Mouse (Mus musculus): ENCODE measurements around the gene Morc3. TPM values are rescaled to one million over a fixed set of nuclear protein-coding genes. Genes with fewer than 3 reads are reported as not detected.

Morc3 gene
- polyA plus RNA-seq, 1 experiment, result 25.1 TPM

DNA sequence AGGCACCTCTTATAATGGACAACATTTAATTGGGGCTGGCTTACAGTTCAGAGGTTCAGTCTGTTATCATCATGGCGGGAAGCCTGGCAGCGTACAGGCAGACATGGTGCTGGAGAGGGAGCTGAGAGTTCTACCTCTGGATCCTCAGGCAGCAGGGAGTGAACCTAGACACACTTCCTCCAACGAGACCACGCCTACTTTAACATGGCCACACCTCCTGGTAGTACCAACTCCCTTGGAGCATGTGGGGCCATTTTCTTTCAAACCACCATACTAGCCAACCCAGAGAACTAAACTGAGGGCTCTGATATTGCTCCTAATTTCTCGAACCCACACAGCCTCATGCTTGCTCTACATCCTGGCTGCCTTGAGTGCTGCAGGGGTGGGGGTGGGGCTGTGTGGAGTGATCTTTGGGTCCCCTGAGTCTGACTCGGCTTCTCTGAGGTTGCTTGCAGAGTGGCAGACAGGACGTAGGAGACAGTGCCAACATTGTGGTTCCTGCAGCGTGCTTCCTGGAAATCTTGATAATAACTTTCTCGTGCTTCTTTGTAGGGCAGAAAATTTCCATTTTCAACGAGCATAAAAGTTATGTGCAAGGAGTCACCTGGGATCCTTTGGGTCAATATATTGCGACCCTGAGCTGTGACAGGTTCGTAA is 59.2 kb downstream of the Morc3 start:
- no peak overlapping the region for H3K4me3 ChIP-seq (replicated peaks; ENCODE audit: insufficient read depth, low read depth, low read length)
- 86% methylated on average over 12 of the region's 12 CpGs for WGBS
- no peak overlapping the region for H3K27ac ChIP-seq (ENCODE audit: insufficient read depth, low read length)

DNA sequence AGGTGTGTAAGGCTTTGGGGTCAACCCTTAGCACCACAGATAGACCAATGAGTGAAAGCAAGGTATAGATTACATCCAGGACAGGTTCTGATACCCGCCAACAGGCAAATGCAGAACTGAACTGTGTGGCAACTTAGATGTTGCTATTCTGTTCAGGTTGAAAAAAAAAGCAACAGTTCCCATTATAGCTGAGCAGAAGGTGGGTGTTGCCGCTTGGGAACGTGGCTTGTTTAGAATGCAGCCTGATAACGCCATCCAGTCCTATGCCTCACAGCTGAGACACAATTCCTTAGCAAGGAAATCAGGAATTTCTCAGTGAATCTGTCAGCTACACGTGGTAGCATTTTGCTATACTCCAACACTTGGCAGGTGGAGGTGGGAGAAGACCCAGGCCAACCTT is 61.4 kb downstream of the Morc3 start:
- WGBS, result 94% methylated on average over 5 of the region's 5 CpGs
- DNase-seq, result no peak
- no peaks in the 10 kb centered on the region for H3K27me3 ChIP-seq (ENCODE audit: control insufficient read depth, insufficient read depth, low read length)
- H3K4me1 ChIP-seq (ENCODE audit: control insufficient read depth, insufficient read depth, low read length), result no peaks in the 10 kb centered on the region
- TF ChIP-seq POLR2A (IDR thresholded peaks at IDR 0.05; ENCODE audit: borderline replicate concordance, insufficient read depth, low read length) (no peak), CTCF (IDR thresholded peaks at IDR 0.05; ENCODE audit: borderline replicate concordance, insufficient read depth, low read depth, low read length) (no peak)
- no peak overlapping the region for H3K27ac ChIP-seq (ENCODE audit: insufficient read depth, low read length)
- H3K4me3 ChIP-seq (replicated peaks; ENCODE audit: insufficient read depth, low read depth, low read length), result no peak overlapping the region

More for the DNA sequence above, 59.2 kb downstream of the Morc3 start:
- DNase-seq, result no peak
- no peaks in the 10 kb centered on the region for H3K4me1 ChIP-seq (ENCODE audit: control insufficient read depth, insufficient read depth, low read length)
- H3K27me3 ChIP-seq (ENCODE audit: control insufficient read depth, insufficient read depth, low read length), result no peaks in the 10 kb centered on the region
- TF ChIP-seq POLR2A (IDR thresholded peaks at IDR 0.05; ENCODE audit: borderline replicate concordance, insufficient read depth, low read length) (no peak), CTCF (IDR thresholded peaks at IDR 0.05; ENCODE audit: borderline replicate concordance, insufficient read depth, low read depth, low read length) (no peak)

DNA sequence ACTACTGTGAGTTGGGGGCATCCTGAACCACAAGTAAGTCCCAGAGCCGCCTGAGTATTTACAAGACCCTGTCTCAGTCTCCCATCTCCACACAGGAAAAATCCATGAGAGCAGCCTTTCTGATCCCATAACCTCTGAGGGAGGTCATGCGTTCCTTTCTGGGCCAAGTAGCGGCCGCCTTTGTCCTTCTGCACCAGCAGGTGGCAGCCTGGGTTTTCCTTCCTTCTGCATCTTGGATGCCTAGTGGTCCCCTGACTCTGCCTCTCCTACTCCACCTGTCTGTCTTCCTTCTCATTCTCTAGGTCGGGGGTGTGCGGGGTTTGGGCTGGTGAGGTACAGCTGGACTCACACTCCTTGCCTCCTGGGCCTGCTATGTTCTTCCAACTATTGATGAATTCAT is 71.1 kb downstream of the Morc3 start:
- Histone ChIP-seq H3K27ac (ENCODE audit: insufficient read depth, low read length) (no peak overlapping the region), H3K4me1 (ENCODE audit: control insufficient read depth, insufficient read depth, low read length) (no peaks in the 10 kb centered on the region), H3K4me3 (replicated peaks; ENCODE audit: insufficient read depth, low read depth, low read length) (no peak overlapping the region), H3K27me3 (ENCODE audit: control insufficient read depth, insufficient read depth, low read length) (no peaks in the 10 kb centered on the region)
- WGBS, result 80% methylated on average over 6 of the region's 6 CpGs
- no peak for DNase-seq
- TF ChIP-seq CTCF (IDR thresholded peaks at IDR 0.05; ENCODE audit: borderline replicate concordance, insufficient read depth, low read depth, low read length) (no peak), POLR2A (IDR thresholded peaks at IDR 0.05; ENCODE audit: borderline replicate concordance, insufficient read depth, low read length) (no peak)

DNA sequence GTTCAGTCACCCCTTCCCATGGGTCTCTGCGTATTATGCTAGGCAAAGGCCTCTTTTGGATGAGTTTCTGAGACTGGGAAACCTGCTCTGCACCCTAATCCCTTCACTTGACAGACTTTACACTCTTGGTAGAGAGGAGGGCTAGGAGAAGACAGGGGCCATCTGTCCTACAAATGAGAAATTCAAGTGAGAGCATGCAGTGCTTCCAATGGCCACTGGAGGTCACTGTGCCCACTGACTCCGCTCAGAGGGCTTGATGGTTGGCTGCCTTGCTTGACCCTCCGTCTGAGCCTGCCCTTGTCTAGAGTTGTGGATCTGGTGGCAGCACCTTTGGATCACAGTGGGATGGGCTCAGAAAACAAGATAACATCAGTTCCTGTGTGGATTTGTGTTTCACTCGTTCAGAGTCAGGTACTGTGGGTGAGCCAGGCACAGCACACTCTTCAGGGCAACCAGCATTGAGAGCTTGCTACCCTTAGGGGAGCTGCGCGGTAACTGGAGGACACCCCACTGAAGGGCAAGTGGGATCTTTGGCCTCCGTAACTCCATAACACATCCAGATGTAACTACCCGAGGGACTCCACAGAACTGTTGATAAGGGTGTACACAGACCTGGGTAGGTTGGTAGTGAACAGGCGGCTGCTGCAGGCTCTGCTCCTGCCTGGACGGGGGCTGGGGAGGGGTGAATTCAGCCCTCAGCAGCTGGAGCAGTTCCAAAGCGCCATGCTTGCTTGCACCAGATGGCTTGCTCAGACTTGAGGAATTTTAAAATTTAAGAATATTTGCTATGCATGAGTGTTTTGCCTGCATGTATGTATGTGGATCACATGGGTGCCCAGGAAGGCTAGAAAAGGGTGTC is 74.5 kb downstream of the Morc3 start:
- no peak overlapping the region for H3K4me3 ChIP-seq (replicated peaks; ENCODE audit: insufficient read depth, low read depth, low read length)
- DNase-seq, result peak; percentile 15 to 55
- H3K27ac ChIP-seq (ENCODE audit: insufficient read depth, low read length), result no peak overlapping the region
- 52% methylated on average over 11 of the region's 11 CpGs for WGBS
- peak; percentile 82 for TF ChIP-seq CTCF (IDR thresholded peaks at IDR 0.05; ENCODE audit: borderline replicate concordance, insufficient read depth, low read depth, low read length)
- no peak for TF ChIP-seq POLR2A (IDR thresholded peaks at IDR 0.05; ENCODE audit: borderline replicate concordance, insufficient read depth, low read length)
- no peaks in the 10 kb centered on the region for H3K4me1 ChIP-seq (ENCODE audit: control insufficient read depth, insufficient read depth, low read length)
- H3K27me3 ChIP-seq (ENCODE audit: control insufficient read depth, insufficient read depth, low read length), result no peaks in the 10 kb centered on the region

DNA sequence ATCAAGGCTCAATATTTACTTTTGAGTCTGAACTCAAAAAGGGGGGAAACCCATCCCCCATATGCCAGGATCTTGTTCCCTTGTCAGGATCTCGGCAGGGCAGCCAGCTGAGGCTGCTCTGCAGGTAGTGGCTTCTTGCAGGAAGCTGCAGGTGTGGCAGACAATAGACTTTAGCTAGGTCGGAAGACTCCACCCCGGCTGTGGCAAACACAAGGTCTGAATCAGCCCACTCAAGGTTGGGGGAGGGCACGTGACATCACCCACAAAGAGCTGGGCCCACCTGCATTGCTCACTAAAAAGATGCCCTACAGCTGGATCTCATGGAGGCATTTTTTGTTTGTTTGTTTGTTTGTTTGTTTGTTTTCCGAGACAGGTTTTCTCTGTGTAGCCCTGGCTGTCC is 75.8 kb downstream of the Morc3 start:
- TF ChIP-seq CTCF (IDR thresholded peaks at IDR 0.05; ENCODE audit: borderline replicate concordance, insufficient read depth, low read depth, low read length), result no peak
- H3K27me3 ChIP-seq (ENCODE audit: control insufficient read depth, insufficient read depth, low read length), result no peaks in the 10 kb centered on the region
- H3K4me1 ChIP-seq (ENCODE audit: control insufficient read depth, insufficient read depth, low read length), result no peaks in the 10 kb centered on the region
- WGBS, result 85% methylated on average over 5 of the region's 5 CpGs
- DNase-seq, result no peak
- H3K4me3 ChIP-seq (replicated peaks; ENCODE audit: insufficient read depth, low read depth, low read length), result no peak overlapping the region
- no peak overlapping the region for H3K27ac ChIP-seq (ENCODE audit: insufficient read depth, low read length)

DNA sequence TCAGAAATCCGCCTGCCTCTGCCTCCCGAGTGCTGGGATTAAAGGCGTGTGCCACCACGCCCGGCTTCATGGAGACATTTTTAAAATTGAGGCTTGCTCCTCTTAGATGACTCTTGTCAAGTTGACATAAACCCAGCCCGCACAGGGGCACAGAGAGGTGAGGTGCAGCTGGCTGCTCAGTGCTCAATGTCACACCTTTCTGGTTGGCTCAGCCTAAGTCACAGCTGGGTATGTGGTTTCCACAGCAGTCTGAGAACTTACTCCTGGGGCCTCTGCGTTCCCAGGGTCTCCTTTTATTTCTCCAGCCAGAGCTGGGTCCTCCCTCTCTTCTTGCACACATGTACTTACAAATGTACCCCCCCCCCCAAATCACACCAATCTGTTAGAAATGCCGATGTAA is 76.3 kb downstream of the Morc3 start:
- no peaks in the 10 kb centered on the region for H3K27me3 ChIP-seq (ENCODE audit: control insufficient read depth, insufficient read depth, low read length)
- no peaks in the 10 kb centered on the region for H3K4me1 ChIP-seq (ENCODE audit: control insufficient read depth, insufficient read depth, low read length)
- whole genome bisulfite sequencing, result 95% methylated on average over 8 of the region's 8 CpGs
- H3K27ac ChIP-seq (ENCODE audit: insufficient read depth, low read length), result no peak overlapping the region
- H3K4me3 ChIP-seq (replicated peaks; ENCODE audit: insufficient read depth, low read depth, low read length), result no peak overlapping the region
- DNase-seq, result no peak
- TF ChIP-seq POLR2A (IDR thresholded peaks at IDR 0.05; ENCODE audit: borderline replicate concordance, insufficient read depth, low read length) (no peak), CTCF (IDR thresholded peaks at IDR 0.05; ENCODE audit: borderline replicate concordance, insufficient read depth, low read depth, low read length) (no peak)

DNA sequence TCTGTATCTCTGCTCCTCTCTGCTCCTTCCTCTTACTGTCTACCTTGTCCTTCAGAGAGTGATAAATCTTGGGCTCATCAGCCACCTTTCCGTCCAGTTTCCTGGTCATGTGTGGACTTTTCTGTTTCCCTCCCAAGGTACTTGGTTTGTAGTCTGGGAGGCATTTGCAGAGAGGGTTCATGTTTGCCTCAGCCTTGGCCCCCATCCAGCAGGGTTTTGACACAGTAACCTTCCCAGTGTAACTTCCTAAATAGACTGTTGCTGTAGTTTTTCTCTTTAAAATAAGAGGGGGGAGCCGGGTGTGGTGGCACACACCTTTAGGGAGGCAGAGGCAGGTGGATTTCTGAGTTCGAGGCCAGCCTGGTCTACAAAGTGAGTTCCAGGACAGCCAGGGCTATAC is 78.0 kb downstream of the Morc3 start:
- no peaks in the 10 kb centered on the region for H3K27me3 ChIP-seq (ENCODE audit: control insufficient read depth, insufficient read depth, low read length)
- DNase-seq, result no peak
- 90% methylated on average over 3 of the region's 3 CpGs for WGBS
- H3K4me3 ChIP-seq (replicated peaks; ENCODE audit: insufficient read depth, low read depth, low read length), result no peak overlapping the region
- H3K4me1 ChIP-seq (ENCODE audit: control insufficient read depth, insufficient read depth, low read length), result no peaks in the 10 kb centered on the region
- no peak overlapping the region for H3K27ac ChIP-seq (ENCODE audit: insufficient read depth, low read length)
- no peak for TF ChIP-seq POLR2A (IDR thresholded peaks at IDR 0.05; ENCODE audit: borderline replicate concordance, insufficient read depth, low read length)
- no peak for TF ChIP-seq CTCF (IDR thresholded peaks at IDR 0.05; ENCODE audit: borderline replicate concordance, insufficient read depth, low read depth, low read length)

Measured in cerebellum, adult 2 months (tissue).